Mouse (Mus musculus): ENCODE measurements around the gene Opcml. TPM values are rescaled to one million over a fixed set of nuclear protein-coding genes. Genes with fewer than 3 reads are reported as not detected.
A peak's percentile ranks its signal among the peaks of the same experiment; 100 is the strongest.

Opcml gene
- polyA plus RNA-seq, 1 experiment = 43.6 TPM

GRCm38 (mm10) chr9:27937660-27938059, 147.1 kb downstream of the Opcml start:
- 90% methylated on average over 5 of the region's 5 CpGs for WGBS
- no peak overlapping the region for H3K27ac ChIP-seq (ENCODE audit: insufficient read depth, low read length)
- no peaks in the 10 kb centered on the region for H3K4me1 ChIP-seq (ENCODE audit: control insufficient read depth, insufficient read depth, low read length)
- TF ChIP-seq CTCF (IDR thresholded peaks at IDR 0.05; ENCODE audit: borderline replicate concordance, insufficient read depth, low read depth, low read length) = no peak
- TF ChIP-seq POLR2A (IDR thresholded peaks at IDR 0.05; ENCODE audit: borderline replicate concordance, insufficient read depth, low read length) = no peak
- no peak for DNase-seq
- H3K4me3 ChIP-seq (replicated peaks; ENCODE audit: insufficient read depth, low read depth, low read length) = no peak overlapping the region
- no peaks in the 10 kb centered on the region for H3K27me3 ChIP-seq (ENCODE audit: control insufficient read depth, insufficient read depth, low read length)

GRCm38 (mm10) chr9:27945323-27946010, 154.9 kb downstream of the Opcml start:
- no peak for DNase-seq
- Histone ChIP-seq H3K27ac (ENCODE audit: insufficient read depth, low read length) (no peak overlapping the region), H3K27me3 (ENCODE audit: control insufficient read depth, insufficient read depth, low read length) (no peaks in the 10 kb centered on the region), H3K4me1 (ENCODE audit: control insufficient read depth, insufficient read depth, low read length) (no peaks in the 10 kb centered on the region), H3K4me3 (replicated peaks; ENCODE audit: insufficient read depth, low read depth, low read length) (no peak overlapping the region)
- no peak for TF ChIP-seq POLR2A (IDR thresholded peaks at IDR 0.05; ENCODE audit: borderline replicate concordance, insufficient read depth, low read length)
- no peak for TF ChIP-seq CTCF (IDR thresholded peaks at IDR 0.05; ENCODE audit: borderline replicate concordance, insufficient read depth, low read depth, low read length)
- WGBS = 43% methylated on average over 11 of the region's 11 CpGs

- H3K27ac ChIP-seq (ENCODE audit: insufficient read depth, low read length) = no peak overlapping the region
- no peaks in the 10 kb centered on the region for H3K27me3 ChIP-seq (ENCODE audit: control insufficient read depth, insufficient read depth, low read length)
- H3K4me3 ChIP-seq (replicated peaks; ENCODE audit: insufficient read depth, low read depth, low read length) = no peak overlapping the region
- TF ChIP-seq POLR2A (IDR thresholded peaks at IDR 0.05; ENCODE audit: borderline replicate concordance, insufficient read depth, low read length) (no peak), CTCF (IDR thresholded peaks at IDR 0.05; ENCODE audit: borderline replicate concordance, insufficient read depth, low read depth, low read length) (no peak)
- no peak for DNase-seq
- no peaks in the 10 kb centered on the region for H3K4me1 ChIP-seq (ENCODE audit: control insufficient read depth, insufficient read depth, low read length)
- WGBS = 36% methylated on average over 5 of the region's 5 CpGs
Measured at GRCm38 (mm10) chr9:27951110-27951509, 160.5 kb downstream of the Opcml start.

GRCm38 (mm10) chr9:27961682-27962081, 171.1 kb downstream of the Opcml start:
- H3K4me1 ChIP-seq (ENCODE audit: control insufficient read depth, insufficient read depth, low read length) = no peaks in the 10 kb centered on the region
- DNase-seq = no peak
- WGBS = 81% methylated on average over 3 of the region's 3 CpGs
- no peak overlapping the region for H3K27ac ChIP-seq (ENCODE audit: insufficient read depth, low read length)
- TF ChIP-seq POLR2A (IDR thresholded peaks at IDR 0.05; ENCODE audit: borderline replicate concordance, insufficient read depth, low read length) = no peak
- TF ChIP-seq CTCF (IDR thresholded peaks at IDR 0.05; ENCODE audit: borderline replicate concordance, insufficient read depth, low read depth, low read length) = no peak
- no peaks in the 10 kb centered on the region for H3K27me3 ChIP-seq (ENCODE audit: control insufficient read depth, insufficient read depth, low read length)
- H3K4me3 ChIP-seq (replicated peaks; ENCODE audit: insufficient read depth, low read depth, low read length) = no peak overlapping the region

- no peak overlapping the region for H3K4me3 ChIP-seq (replicated peaks; ENCODE audit: insufficient read depth, low read depth, low read length)
- H3K27me3 ChIP-seq (ENCODE audit: control insufficient read depth, insufficient read depth, low read length) = no peaks in the 10 kb centered on the region
- WGBS = 30% methylated on average over 2 of the region's 2 CpGs
- no peak for TF ChIP-seq POLR2A (IDR thresholded peaks at IDR 0.05; ENCODE audit: borderline replicate concordance, insufficient read depth, low read length)
- no peak for TF ChIP-seq CTCF (IDR thresholded peaks at IDR 0.05; ENCODE audit: borderline replicate concordance, insufficient read depth, low read depth, low read length)
- H3K27ac ChIP-seq (ENCODE audit: insufficient read depth, low read length) = no peak overlapping the region
- no peak for DNase-seq
- H3K4me1 ChIP-seq (ENCODE audit: control insufficient read depth, insufficient read depth, low read length) = no peaks in the 10 kb centered on the region
Measured at GRCm38 (mm10) chr9:27963385-27963784, 172.8 kb downstream of the Opcml start.

GRCm38 (mm10) chr9:27964902-27965550, 174.5 kb downstream of the Opcml start:
- H3K4me1 ChIP-seq (ENCODE audit: control insufficient read depth, insufficient read depth, low read length) = no peaks in the 10 kb centered on the region
- H3K4me3 ChIP-seq (replicated peaks; ENCODE audit: insufficient read depth, low read depth, low read length) = no peak overlapping the region
- no peaks in the 10 kb centered on the region for H3K27me3 ChIP-seq (ENCODE audit: control insufficient read depth, insufficient read depth, low read length)
- no peak overlapping the region for H3K27ac ChIP-seq (ENCODE audit: insufficient read depth, low read length)
- no peak for DNase-seq
- 62% methylated on average over 10 of the region's 10 CpGs for WGBS
- no peak for TF ChIP-seq CTCF (IDR thresholded peaks at IDR 0.05; ENCODE audit: borderline replicate concordance, insufficient read depth, low read depth, low read length)
- TF ChIP-seq POLR2A (IDR thresholded peaks at IDR 0.05; ENCODE audit: borderline replicate concordance, insufficient read depth, low read length) = no peak

GRCm38 (mm10) chr9:27968266-27968665, 177.7 kb downstream of the Opcml start:
- no peak overlapping the region for H3K4me3 ChIP-seq (replicated peaks; ENCODE audit: insufficient read depth, low read depth, low read length)
- TF ChIP-seq CTCF (IDR thresholded peaks at IDR 0.05; ENCODE audit: borderline replicate concordance, insufficient read depth, low read depth, low read length) (no peak), POLR2A (IDR thresholded peaks at IDR 0.05; ENCODE audit: borderline replicate concordance, insufficient read depth, low read length) (no peak)
- H3K4me1 ChIP-seq (ENCODE audit: control insufficient read depth, insufficient read depth, low read length) = no peaks in the 10 kb centered on the region
- H3K27me3 ChIP-seq (ENCODE audit: control insufficient read depth, insufficient read depth, low read length) = no peaks in the 10 kb centered on the region
- DNase-seq = peak in 1 of 2 experiments; percentile 5
- H3K27ac ChIP-seq (ENCODE audit: insufficient read depth, low read length) = no peak overlapping the region

GRCm38 (mm10) chr9:27972293-27972692, 181.7 kb downstream of the Opcml start:
- no peak for DNase-seq
- H3K27ac ChIP-seq (ENCODE audit: insufficient read depth, low read length) = no peak overlapping the region

More at GRCm38 (mm10) chr9:27972293-27972692, 181.7 kb downstream of the Opcml start:
- 75% methylated on average over 5 of the region's 5 CpGs for WGBS
- no peak for TF ChIP-seq POLR2A (IDR thresholded peaks at IDR 0.05; ENCODE audit: borderline replicate concordance, insufficient read depth, low read length)
- TF ChIP-seq CTCF (IDR thresholded peaks at IDR 0.05; ENCODE audit: borderline replicate concordance, insufficient read depth, low read depth, low read length) = no peak
- no peak overlapping the region for H3K4me3 ChIP-seq (replicated peaks; ENCODE audit: insufficient read depth, low read depth, low read length)
- no peaks in the 10 kb centered on the region for H3K4me1 ChIP-seq (ENCODE audit: control insufficient read depth, insufficient read depth, low read length)
- no peaks in the 10 kb centered on the region for H3K27me3 ChIP-seq (ENCODE audit: control insufficient read depth, insufficient read depth, low read length)

Measured in cerebellum, adult 2 months (tissue).